Mouse (Mus musculus): ENCODE measurements around the gene Atp5h. TPM values are rescaled to one million over a fixed set of nuclear protein-coding genes. Genes with fewer than 3 reads are reported as not detected.
"Not testable (repeated sequence)": the region's sequence is repeated elsewhere in the genome, so short reads cannot be mapped to it uniquely, and the experiment has no call there.

The Atp5h gene
- total RNA-seq (2021) = 1,000 to 10,000 TPM; 1,026 to 1,088 TPM
- long read RNA-seq, experiment 1, transcript Atp5h-204 (4 exons, 510 nt) = minor isoform, 6 of 337 reads
- long read RNA-seq, experiment 1, transcript Atp5h-208 (5 exons, 486 nt) = minor isoform, 20 of 337 reads
- long read RNA-seq, experiment 1, transcript Atp5h-201 (6 exons, 625 nt) = major isoform, 300 of 337 reads
- long read RNA-seq, experiment 1, partial matches to known transcripts = 0 of 337 reads
- long read RNA-seq, experiment 1, other reads (novel, unspliced or antisense) = 9 of 337 reads
- long read RNA-seq, experiment 2, transcript Atp5h-201 (6 exons, 625 nt) = major isoform, 280 of 318 reads
- long read RNA-seq, experiment 2, transcript Atp5h-208 (5 exons, 486 nt) = minor isoform, 18 of 318 reads
- long read RNA-seq, experiment 2, transcript Atp5h-204 (4 exons, 510 nt) = minor isoform, 5 of 318 reads
- long read RNA-seq, experiment 2, partial matches to known transcripts = 1 of 318 reads
- long read RNA-seq, experiment 2, other reads (novel, unspliced or antisense) = 13 of 318 reads

DNA sequence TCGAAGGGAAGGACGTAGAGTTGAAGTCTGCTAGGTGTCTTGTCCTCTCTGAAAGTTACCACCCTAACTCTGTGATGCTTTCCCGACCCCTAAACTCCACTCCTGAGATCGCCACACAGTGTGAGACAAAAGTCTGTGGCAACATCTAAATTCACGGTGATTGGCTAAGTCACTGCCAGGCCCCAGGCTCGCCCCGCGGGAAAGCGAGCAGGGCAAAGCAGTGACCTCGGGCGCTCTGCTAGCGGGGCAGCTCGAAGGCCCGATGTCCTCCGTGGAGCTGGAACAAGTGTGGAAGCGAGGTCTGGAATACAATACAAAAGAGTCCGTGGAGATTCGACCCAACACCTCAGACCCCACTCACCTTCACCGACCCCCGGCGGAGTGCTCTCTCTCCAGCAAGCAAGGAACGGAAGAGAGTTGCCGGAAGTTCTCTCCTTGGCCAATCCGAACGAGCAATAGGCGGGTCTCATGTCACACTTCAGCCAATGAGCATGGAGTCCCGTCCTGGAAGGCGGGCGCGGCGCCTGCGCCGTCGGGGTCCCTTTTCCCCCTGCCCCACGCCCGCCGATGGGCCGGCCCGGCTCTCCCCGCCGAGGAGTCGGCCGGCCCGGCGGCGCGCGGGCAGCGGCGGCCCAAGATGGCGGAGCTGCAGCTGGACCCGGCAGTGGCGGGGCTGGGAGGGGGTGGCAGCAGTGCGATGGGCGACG is at the start of gene Atp5h, which contains the start of gene Kctd2:
TSS of gene Atp5h (minus strand) at position 432 of the 707 bp plus-strand sequence.
TSS of gene Kctd2 (plus strand) at position 598 of the 707 bp plus-strand sequence.
- DNase-seq = peak; percentile 93

DNA sequence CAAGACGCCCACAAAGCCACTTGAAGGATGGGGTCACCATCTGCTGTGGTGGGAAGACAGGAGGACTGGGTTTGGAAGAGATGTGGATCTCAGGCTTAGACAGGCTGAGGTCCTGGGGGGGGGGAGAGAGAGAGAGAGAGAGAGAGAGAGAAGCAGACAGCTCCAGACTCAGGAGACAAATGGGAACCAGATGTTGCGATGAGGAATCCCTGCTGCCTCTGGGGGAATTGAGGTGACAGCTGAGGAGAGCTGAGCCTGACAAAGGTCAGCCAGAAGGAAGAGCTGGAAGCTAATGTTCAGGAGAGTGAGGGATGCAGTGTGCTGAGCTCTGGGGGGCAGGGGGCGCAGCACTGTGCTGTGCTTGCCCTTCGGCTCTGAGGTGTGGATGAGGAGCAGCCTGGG is 47.5 kb upstream of the Atp5h start:
- no peak for DNase-seq

DNA sequence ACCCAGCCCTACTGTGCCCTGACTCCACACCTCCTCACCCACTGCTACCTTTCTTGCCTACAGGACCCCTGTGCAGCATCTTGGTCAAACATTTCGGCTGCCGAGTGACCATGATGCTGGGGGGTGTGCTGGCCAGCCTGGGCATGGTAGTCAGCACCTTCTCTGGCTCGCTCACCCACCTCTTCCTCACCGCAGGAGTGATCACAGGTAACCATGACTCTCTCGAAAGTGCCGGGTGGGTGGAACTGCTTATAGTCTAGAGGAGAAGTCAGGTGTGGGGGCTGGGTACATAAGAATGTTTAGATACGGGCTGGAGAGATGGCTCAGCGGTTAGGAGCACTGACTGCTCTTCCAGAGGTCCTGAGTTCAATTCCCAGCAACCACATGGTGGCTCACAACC is 45.1 kb upstream of the Atp5h start:
- no peak for DNase-seq

DNA sequence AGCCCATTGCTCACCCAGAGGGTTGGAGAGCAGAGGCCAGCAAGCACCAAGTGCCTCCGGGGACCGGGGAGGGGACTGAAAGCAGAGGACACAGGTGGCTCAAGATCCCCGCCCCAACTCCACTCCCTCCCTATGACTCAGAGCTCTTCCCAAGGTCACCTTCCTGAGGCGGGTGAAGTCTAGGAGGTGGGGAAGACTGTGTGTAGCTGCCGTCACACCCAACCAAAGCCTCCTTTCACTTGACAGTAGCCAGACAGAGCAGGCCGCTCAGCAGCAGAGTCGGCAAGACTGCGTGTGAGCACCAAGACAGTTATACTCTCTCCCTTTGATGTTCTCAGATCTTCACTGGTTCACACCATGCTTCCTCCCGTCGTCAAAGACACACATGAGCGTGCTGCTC is 43.6 kb upstream of the Atp5h start:
- no peak for DNase-seq

DNA sequence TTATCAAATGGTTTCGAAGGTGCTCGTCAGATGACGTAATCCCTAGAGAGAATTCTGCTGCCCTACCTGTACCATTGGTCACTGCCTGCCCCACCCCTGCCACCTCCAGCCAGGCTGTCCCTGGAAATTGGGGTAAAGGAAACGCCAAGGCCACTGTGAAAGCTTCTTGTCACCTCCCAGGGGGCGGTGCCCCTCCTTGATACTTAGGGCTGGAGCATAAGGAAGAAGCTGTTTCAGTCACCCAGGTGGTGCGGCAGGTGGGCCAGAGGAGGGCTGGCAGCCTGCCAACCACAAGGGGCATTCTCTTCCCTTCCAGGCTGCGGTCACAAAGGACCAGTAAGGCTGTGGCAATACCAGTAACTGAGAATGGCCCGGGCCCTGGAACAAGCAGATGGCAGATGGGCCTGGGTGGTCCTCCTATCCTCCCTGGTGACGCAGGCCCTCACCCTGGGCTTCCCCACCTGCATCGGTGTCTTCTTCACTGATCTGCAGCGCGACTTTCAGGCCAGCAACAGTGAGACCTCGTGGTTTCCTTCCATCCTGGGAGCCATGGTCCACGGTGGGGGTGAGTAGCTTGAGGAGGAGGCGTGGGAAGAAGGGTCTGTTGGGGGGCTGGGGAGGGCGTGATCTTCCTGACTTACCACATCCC is 42.6 kb upstream of the Atp5h start, which contains the start of gene Slc16a5:
TSS of gene Slc16a5 (plus strand) at position 232 of the 649 bp plus-strand sequence.
- DNase-seq = no peak

DNA sequence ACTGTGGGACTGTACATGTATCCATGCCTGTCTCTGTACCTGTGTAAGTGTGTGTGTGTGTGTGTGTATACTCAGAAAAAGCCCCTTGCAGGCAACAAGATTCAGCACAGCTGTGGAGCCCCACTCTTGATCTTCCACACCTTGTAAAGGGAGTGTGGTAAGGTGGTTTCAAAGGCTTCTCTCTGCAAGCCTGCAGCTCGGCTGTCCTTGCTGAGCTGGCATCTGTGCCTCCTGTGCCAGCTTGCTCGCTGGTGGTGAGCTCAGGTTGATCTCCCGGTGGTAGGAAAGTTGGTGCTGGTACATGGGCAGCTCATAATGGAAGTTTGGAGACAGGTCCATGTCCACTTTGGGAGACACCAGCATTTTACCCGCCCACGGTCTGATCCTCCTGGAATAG is 42.1 kb upstream of the Atp5h start:
- DNase-seq = no peak

DNA sequence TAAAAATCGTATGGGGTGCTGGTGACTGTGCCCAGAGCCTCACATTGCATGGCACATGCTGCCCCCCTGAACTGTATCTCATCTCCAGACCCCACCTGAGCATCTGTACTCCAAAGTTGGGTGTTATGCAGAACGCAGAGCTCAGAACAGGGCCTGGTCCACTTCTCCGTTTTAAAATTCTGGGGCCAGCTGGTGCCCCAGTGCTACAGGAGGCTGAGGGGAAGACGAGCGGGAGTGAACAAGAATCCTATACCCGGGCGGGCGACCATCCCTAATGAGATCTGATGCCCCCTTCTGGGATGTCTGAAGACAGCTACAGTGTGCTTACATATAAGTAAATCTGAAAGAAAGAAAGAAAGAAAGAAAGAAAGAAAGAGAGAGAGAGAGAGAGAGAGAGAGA is 41.2 kb upstream of the Atp5h start:
- DNase-seq = no peak

DNA sequence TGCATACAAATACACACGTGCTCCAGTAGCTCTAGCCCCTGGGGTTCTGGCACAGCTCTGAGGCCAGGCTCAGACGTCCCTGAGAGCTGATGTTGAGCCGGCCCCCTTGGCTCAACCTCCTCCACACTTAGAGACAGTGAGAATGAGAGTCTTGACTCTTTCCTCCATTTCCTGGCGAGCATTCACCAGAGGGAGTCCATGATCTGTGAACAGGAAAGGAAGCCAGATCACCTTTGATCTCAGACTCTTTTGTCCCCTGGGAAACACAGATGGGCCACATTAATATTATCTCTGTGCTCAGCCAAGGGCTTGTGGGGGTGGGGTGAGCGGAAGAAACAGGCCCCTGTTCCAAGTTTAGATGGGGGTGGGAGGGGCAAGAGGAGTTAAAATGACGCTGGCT is 37.6 kb upstream of the Atp5h start:
- DNase-seq = no peak

DNA sequence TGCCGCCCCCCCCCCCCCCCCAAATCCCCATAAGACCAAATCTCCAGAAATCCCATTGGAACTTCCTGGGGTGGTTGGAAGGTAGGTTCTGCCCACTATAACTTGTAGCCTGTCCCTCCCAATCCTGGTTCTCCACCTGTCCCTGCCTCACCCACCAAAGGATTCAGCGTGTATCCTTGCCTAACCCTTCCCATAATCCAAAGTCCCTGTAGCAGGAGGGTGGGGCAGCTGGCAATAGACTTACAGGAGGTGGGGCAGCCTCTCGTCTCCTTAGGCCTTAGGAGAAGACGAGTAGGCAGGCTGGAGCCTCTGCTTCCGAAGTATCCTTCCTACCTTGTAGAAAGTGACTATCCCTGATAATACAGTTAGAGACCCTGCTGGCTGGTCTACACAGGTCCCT is 36.4 kb upstream of the Atp5h start:
- DNase-seq = no peak

DNA sequence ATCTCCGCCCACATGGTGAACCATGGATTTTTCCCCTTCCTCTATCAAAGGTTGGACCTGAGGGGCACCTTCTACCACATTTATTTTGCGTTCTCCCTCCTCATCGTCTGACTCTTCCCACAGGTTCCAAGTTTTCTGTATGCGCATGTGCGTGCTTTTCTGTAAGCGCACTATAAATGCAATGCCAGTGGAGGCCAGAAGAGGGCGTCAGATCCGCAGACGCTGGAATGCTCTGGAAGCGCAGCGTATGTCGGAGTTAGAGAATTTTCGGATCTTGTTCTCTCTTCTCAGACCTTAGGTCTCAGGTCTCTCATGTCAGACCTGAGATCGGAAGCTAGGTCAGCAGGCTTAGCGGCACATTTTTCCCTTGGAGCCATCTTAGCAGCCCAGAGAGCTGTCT is 35.9 kb upstream of the Atp5h start:
- DNase-seq = no peak

DNA sequence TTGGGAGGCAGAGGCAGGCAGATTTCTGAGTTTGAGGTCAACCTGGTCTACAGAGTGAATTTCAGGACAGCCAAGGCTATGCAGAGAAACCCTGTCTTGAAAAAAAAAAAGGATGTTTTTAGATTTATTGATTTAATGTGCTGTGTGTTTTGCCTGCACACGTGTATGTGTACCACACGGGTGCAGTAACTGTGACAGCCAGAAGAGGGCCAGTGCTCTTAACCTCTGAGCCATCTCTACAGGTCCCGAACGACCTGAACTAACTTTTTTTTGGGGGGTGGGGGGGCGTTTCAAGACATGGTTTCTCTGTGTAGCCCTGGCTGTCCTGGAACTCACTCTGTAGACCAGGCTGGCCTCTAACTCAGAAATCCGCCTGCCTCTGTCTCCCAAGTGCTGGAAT is 35.1 kb upstream of the Atp5h start:
- DNase-seq = not testable (repeated sequence)

DNA sequence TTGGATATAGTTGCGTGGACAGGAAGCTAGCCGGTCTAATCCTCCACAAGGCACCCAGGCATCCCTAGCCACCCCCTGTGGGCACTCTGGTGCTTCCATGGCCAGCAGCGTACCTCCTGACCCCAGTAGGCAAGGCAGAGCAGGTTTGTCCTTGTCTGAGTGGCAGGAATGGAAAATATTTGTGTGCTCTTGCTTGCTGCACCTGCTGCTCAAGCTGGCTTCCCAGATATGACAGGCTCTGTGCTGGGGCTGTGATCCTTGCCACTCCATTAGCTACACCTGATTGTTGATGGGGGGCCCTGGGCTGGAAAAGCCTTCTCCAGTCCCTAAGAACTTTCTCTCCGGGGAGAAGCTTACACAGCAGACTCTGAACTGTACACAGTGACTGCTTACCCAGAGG is 33.5 kb upstream of the Atp5h start:
- no peak for DNase-seq

DNA sequence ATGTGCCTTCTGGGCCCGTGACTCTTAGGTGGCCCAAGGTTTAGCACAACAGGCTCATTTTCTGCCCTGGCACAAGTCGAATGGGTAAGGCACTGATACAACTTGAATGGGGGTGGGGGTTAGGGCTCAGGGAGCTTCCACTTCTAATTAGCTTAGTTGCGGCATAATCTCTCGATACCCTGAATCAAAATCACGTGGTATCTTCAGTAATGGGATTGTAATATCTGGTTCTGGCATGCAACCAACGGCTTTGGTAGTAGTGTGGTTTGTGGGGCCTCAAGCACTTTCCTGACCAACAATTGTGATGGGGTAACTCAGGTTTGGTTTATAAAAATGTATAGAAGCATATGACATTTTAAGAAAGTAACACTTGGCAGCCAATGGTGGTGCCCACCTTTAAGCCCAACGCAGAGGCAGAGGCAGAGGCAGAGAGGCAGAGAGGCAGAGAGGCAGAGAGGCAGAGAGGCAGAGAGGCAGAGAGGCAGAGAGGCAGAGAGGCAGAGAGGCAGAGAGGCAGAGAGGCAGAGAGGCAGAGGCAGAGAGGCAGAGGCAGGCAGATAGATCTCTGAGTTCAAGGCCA is 32.6 kb upstream of the Atp5h start:
- no peak for DNase-seq

DNA sequence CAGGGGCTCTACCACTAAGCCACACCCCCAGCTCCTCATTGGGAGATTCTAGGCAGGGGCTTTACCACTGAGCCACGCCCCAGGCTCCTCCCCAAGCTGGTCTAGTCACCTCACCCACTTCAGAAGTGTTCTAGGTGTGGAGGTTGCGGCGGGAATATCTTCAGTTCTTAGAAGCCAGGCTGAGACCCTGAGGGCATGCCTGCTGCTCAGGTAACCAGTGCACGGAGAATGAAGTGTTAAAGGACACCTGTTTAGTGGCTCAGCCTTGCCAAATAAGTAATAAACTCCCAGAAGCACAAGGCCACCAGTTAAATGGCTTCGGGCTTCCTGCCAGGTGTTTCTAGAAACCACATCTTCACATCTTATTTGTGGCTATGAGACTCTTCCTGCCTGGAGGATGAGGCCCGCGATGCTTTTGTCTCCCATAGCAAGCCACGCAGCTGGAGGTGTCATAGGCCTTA is 32.0 kb upstream of the Atp5h start:
- DNase-seq = no peak

DNA sequence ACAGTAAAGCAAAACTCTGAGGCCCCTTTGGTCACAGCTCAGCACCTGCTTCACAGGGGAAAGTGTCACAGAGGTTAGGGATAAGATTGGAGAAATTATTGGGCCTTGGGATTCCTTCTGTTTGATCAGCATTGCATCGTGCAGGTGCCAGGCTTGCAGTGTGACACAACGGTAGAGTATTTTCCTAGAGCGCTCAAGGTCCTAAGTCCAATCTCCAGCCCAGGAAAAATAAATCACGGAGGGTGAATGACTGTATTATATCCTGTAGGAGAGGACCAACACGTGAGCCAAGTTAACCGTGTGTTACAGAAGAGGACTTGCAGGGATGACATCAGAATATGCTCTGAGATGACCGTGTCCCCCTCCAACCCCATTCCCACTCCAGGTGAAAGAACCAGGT is 30.4 kb upstream of the Atp5h start:
- no peak for DNase-seq

DNA sequence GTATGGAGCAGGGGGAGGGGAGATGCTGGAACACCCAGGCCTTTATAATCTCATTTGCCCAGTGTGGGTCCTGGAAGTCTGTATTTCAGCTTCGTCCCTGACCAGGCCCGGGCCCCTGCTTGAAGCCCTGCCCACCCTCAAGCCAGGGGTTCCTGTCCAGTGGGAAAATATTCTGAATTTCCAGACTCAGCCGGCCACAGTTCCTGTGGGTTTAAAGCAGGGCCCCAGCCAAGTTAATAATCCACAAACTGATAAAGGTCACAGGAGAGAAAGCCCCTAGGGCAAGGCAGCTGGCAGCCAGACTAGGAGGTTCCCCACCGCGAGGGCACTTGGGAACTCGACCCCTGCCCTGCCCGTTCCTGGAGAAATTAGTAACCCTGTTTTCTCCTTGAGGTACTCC is 29.2 kb upstream of the Atp5h start:
- DNase-seq = no peak

DNA sequence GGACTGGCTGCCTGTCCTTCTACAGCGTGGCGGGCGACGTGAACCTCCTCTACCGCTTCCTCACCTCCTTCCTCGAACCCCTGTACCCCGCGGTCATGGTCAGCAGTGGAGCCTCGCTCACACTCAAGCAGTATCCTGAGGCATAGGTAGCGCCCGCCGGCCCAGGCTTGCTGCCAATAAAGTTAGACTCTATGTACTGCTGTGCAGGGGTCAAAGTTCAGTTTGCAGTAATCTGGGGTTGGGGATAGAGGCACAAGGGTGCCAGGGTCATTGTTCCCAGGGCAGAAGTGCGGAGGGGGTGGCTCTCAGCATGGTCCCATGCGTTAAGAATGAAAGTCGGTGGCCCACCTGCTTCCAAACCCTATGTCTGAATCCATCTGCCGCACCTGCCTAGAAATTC is 28.3 kb upstream of the Atp5h start:
- DNase-seq = no peak

DNA sequence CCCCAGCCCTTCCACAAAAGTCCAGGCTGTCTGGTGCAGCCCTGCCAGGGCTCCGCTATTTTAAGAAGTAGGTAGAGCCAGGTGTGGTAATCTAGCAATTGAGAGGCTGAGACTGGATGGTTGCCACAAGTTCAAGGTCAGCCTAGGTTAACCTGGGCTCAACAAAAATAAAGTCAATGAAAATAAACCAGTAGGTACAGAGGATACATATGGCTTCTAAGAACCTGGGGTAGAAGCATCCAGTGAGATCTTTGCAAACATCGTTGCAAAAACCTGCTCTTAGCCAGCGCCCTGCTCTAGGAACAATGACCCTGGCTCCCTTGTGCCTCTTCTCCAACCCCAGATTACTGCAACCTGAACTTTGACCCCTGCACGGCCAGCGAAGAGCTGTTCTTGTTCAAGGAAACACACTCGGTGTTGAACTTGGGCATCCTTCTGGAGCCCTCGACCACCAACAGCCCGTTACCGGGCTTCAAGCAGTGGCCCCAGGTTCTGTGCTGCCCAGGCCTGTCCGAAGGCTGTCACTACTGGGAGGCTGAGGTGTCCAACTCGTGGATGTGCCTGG is 27.6 kb upstream of the Atp5h start:
- DNase-seq = no peak

DNA sequence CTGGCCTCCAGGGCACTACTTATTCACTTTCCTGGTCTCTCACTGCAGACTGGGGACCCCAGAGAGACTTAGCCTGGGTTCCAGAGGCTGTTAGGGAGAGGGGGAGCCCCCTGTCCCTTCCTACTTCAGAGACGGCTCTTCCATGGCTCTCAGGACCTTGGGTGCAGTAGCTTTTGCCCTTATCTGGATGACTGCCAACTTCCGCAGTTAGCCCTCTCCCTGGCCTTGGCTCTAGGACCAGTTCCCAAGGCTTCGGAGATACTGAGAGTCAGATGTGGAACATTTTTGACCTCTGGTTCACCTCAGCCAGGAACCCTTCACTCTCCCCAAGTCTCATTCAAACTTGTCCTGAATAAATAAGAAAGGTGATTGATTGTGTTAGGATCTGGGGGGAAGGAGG is 27.1 kb upstream of the Atp5h start:
- DNase-seq = no peak

DNA sequence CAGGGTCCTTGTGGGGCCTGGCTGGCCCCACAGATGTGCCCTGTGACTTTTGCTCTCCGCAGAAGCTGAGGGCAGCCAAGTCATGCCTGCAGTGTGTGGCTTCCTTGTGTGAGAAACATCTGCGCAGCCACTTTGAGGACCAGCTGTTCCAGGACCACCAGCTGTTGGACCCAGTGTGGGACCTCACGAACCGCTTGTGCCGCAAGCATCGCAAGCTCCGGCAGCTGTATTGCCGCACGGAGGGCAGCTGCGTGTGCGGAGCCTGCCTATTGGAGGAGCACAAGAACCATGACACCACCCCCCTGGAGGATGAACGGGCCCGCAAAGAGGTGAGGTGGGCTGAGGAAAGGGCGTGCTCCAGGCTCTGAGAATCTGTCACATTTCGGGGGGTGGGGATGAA is 21.7 kb upstream of the Atp5h start:
- DNase-seq = no peak

DNA sequence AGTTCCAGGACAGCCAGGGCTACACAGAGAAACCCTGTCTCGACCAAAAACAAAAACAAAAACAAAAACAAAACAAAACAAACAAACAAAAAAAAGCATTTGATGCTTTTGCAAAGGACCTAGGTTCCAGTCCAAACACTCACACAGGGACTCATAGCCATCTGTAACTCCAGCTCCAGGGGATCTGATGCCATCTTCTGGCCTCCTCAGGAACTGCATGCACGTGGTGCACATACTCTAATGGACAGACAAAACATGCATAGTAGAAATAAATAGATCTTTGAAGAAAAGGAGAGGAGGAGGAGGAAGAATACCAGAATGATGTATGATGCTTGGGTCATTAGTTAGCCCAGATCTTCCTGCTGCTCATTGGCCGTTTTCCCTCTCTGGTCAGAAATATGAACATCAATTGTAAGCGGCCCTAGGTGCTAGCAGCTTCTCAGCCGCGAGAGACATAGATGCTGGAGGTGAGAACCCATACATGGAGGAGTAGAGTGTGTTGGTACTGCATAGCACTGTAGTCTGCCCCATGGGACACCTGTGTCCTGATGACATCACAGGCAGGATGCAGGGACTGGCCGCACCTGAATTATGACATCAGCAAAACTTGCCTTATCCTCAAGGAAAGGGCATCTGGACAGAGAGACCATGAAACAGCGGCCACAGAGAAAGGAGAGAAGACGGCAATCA is 20.3 kb upstream of the Atp5h start, which contains the start of gene Trim80:
TSS of gene Trim80 (plus strand) at position 640 of the 690 bp plus-strand sequence.
- no peak for DNase-seq

Measured in gastrocnemius, postnatal 10 days (tissue).